Mouse (Mus musculus) heart, embryonic 15.5 days (tissue): ENCODE measurements at regions not wholly inside any gene's neighbourhood (a gene's known extent, or its start where the extent isn't known, plus 50 kb on each side); places are given as distances from the start of the nearest gene placed in this dataset.

ENCODE experiments used
- ATAC-seq: fragments of 200-750 bp; cut with Nextera tagmentation; replicated peaks from 2 replicates; pipeline ENCODE4 v1.8.0; 2017; ENCODE audit warnings: low read depth, moderate TSS enrichment; ENCODE audit not compliant: insufficient number of reproducible peaks, insufficient read depth, low FRiP score
- H3K27ac ChIP-seq: fragments of 300-500 bp; sonication (generic); 2 replicates; pipeline ENCODE4 v1.5.1; 2015; ENCODE audit warnings: mild to moderate bottlenecking, inconsistent platforms
- H3K27me3 ChIP-seq: fragments of 300-500 bp; sonication (generic); 2 replicates; pipeline ENCODE4 v1.6.1; 2015; ENCODE audit warnings: inconsistent platforms
- H3K36me3 ChIP-seq: fragments of 300-500 bp; sonication (generic); 2 replicates; pipeline ENCODE4 v1.6.1; 2015; ENCODE audit warnings: mild to moderate bottlenecking, inconsistent platforms
- H3K4me1 ChIP-seq: fragments of 300-500 bp; sonication (generic); replicated peaks from 2 replicates; pipeline ENCODE4 v1.6.1; 2015; ENCODE audit warnings: inconsistent platforms
- H3K4me2 ChIP-seq: fragments of 300-500 bp; sonication (generic); 2 replicates; pipeline ENCODE4 v1.6.1; 2015; ENCODE audit warnings: inconsistent platforms, mild to moderate bottlenecking, moderate library complexity
- H3K4me3 ChIP-seq: fragments of 300-500 bp; sonication (generic); 2 replicates; pipeline ENCODE4 v1.5.1; 2015; ENCODE audit warnings: mild to moderate bottlenecking, inconsistent platforms
- H3K9ac ChIP-seq: fragments of 300-500 bp; sonication (generic); 2 replicates; pipeline ENCODE4 v1.6.1; 2015; ENCODE audit warnings: mild to moderate bottlenecking, inconsistent platforms
- H3K9me3 ChIP-seq: fragments of 300-500 bp; sonication (generic); replicated peaks from 2 replicates; pipeline ENCODE4 v1.6.1; 2016; ENCODE audit warnings: inconsistent platforms
- WGBS: fragments of 180-500 bp; shearing (Covaris S2); methylation state at CpG from one replicate; pipeline ENCODE4 v1.1.7; 2015; ENCODE audit warnings: mixed read lengths; 5-methylcytosine and 5-hydroxymethylcytosine counted together

GRCm38 (mm10) chr4:47597586-47597985 lies 123.1 kb downstream of the Sec61b start:
- H3K4me1 ChIP-seq = peaks cover 16% of the 10 kb centered on the region

GRCm38 (mm10) chr4:47598216-47598615 lies 123.8 kb downstream of the Sec61b start:
- no peak overlapping the region for H3K4me2 ChIP-seq
- H3K9me3 ChIP-seq = no peaks in the 10 kb centered on the region
- 33% methylated on average over 2 of the region's 2 CpGs for WGBS
- ATAC-seq = no peak
- H3K9ac ChIP-seq = no peak overlapping the region
- no peaks in the 10 kb centered on the region for H3K36me3 ChIP-seq
- no peak overlapping the region for H3K4me3 ChIP-seq
- H3K4me1 ChIP-seq = peaks cover 16% of the 10 kb centered on the region
- H3K27ac ChIP-seq = no peak overlapping the region
- no peaks in the 10 kb centered on the region for H3K27me3 ChIP-seq

More at GRCm38 (mm10) chr4:47597586-47597985, 123.1 kb downstream of the Sec61b start:
- Histone ChIP-seq H3K4me3 (no peak overlapping the region), H3K9me3 (no peaks in the 10 kb centered on the region), H3K36me3 (no peaks in the 10 kb centered on the region), H3K4me2 (no peak overlapping the region), H3K27ac (no peak overlapping the region), H3K27me3 (no peaks in the 10 kb centered on the region), H3K9ac (no peak overlapping the region)
- WGBS = 73% methylated on average over 7 of the region's 7 CpGs
- ATAC-seq = no peak

GRCm38 (mm10) chr4:47601301-47602070 lies 127.0 kb downstream of the Sec61b start:
- no peak for ATAC-seq
- Histone ChIP-seq H3K9me3 (no peaks in the 10 kb centered on the region), H3K27me3 (no peaks in the 10 kb centered on the region), H3K9ac (no peak overlapping the region), H3K4me1 (peaks cover 16% of the 10 kb centered on the region), H3K4me2 (no peak overlapping the region), H3K27ac (no peak overlapping the region), H3K36me3 (no peaks in the 10 kb centered on the region), H3K4me3 (no peak overlapping the region)
- 72% methylated on average over 10 of the region's 10 CpGs for WGBS

DNA sequence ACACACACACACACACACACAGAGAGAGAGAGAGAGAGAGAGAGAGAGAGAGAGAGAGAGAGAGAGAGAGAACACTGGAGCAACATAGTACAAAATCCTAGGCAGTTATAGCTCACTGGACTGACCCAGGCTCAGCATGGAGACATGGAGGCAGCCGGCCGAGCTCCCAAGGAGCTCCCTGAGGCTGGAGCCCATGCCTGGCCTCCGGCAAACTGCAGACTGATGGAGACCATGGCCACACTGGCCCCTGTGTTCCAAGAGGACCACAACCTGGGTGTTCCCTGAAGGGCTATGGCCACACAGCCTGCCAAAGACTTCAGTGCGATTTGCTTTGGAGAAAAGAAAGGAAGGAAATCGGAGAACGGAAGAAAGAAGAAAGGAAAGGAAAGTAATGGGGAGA lies 128.9 kb downstream of the Sec61b start:
- peaks cover 16% of the 10 kb centered on the region for H3K4me1 ChIP-seq
- no peaks in the 10 kb centered on the region for H3K27me3 ChIP-seq
- ATAC-seq = peak; percentile 43; the same call in 1 of the 2 replicates
- H3K4me2 ChIP-seq = peak overlapping the region; percentile 67
- H3K36me3 ChIP-seq = no peaks in the 10 kb centered on the region
- H3K9ac ChIP-seq = peak overlapping the region; percentile 61
- WGBS = 30% methylated on average over 6 of the region's 6 CpGs
- H3K9me3 ChIP-seq = no peaks in the 10 kb centered on the region
- H3K27ac ChIP-seq = peak overlapping the region; percentile 95
- peak overlapping the region; percentile 36 for H3K4me3 ChIP-seq

GRCm38 (mm10) chr4:47603847-47604397 lies 129.5 kb downstream of the Sec61b start:
- peak overlapping the region; percentile 54 for H3K9ac ChIP-seq
- no peaks in the 10 kb centered on the region for H3K36me3 ChIP-seq
- peak overlapping the region; percentile 36 for H3K4me3 ChIP-seq
- ATAC-seq = peak; percentile 93
- H3K9me3 ChIP-seq = no peaks in the 10 kb centered on the region
- 12% methylated on average over 14 of the region's 14 CpGs for WGBS
- peak overlapping the region; percentile 67 for H3K4me2 ChIP-seq
- peaks cover 16% of the 10 kb centered on the region for H3K4me1 ChIP-seq
- peak overlapping the region; percentile 95 for H3K27ac ChIP-seq
- H3K27me3 ChIP-seq = no peaks in the 10 kb centered on the region

- no peak for ATAC-seq
- WGBS = 78% methylated on average over 4 of the region's 4 CpGs
- Histone ChIP-seq H3K27ac (no peak overlapping the region), H3K4me3 (no peak overlapping the region), H3K27me3 (no peaks in the 10 kb centered on the region), H3K4me2 (no peak overlapping the region), H3K36me3 (no peaks in the 10 kb centered on the region), H3K4me1 (peaks cover 19% of the 10 kb centered on the region), H3K9ac (no peak overlapping the region), H3K9me3 (no peaks in the 10 kb centered on the region)
Observed at GRCm38 (mm10) chr4:47605676-47606075, 131.2 kb downstream of the Sec61b start.

DNA sequence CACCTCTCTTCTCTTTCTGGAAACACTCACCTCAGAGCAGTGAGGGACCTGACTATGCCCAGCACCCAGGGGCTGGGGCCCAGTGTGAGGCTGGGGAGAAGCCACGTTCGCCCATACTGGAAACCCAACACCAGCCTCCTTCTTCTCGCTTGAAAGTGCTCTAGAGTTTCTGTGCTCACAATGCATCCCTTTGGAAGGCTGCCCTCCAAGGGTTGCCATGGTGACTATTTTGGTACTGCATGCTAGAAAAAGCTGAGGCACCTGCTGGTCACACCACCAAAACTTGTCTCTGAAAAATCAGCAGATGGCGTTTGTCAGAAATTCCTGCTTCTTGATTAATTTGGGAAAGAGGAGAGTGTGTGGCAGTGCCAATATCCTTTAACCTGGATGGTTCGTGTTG lies 134.2 kb downstream of the Sec61b start:
- Histone ChIP-seq H3K27ac (no peak overlapping the region), H3K4me3 (no peak overlapping the region), H3K4me2 (no peak overlapping the region), H3K9ac (no peak overlapping the region), H3K4me1 (peaks cover 10% of the 10 kb centered on the region), H3K27me3 (no peaks in the 10 kb centered on the region), H3K36me3 (no peaks in the 10 kb centered on the region), H3K9me3 (no peaks in the 10 kb centered on the region)
- whole genome bisulfite sequencing = 71% methylated on average over 5 of the region's 5 CpGs
- ATAC-seq = no peak

DNA sequence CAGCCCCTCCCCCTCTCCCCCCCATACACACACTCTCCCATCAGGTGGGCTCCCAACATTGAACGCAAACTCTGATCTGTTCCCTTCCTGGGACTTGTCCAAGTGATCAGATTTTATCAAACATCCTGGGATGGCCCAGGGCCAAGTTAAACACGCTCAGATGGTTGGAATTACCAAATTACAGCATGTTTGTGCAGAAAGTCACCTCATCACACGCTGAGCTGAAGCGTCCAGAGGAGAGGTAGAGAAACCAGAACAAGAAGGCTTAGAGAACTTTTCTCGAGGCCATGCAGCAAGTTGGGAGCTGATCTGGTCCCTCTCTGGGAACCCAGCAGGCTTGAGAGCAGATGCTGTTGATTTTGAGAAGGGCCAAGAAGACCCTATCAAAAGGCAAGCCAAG lies 136.5 kb downstream of the Sec61b start:
- H3K27ac ChIP-seq = no peak overlapping the region

DNA sequence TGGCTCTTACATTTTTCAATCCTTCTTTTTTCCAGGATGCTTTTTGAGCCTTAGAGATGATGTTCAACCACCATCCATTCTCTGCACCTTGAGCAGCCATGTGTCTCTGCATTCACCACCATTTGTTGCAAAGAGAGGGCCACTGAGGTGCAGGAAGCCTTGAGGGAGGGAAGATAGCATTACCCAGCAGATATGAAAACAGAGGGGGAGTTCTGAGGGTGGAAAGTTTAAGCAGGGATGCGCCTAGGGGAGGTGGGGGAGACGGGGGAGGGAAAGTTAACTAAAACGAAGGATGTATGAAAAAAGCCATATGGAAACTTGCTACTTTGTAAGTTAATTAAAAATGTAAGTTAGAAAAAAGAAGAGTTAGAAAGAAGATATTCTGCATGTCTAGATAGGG lies 142.1 kb downstream of the Sec61b start:
- Histone ChIP-seq H3K27me3 (no peaks in the 10 kb centered on the region), H3K4me3 (no peak overlapping the region), H3K9ac (no peak overlapping the region), H3K4me2 (no peak overlapping the region), H3K4me1 (peaks cover 6% of the 10 kb centered on the region), H3K27ac (no peak overlapping the region), H3K9me3 (no peaks in the 10 kb centered on the region), H3K36me3 (no peaks in the 10 kb centered on the region)
- no peak for ATAC-seq
- 75% methylated on average over 3 of the region's 3 CpGs for WGBS

More for the DNA sequence above, 136.5 kb downstream of the Sec61b start:
- Histone ChIP-seq H3K9me3 (no peaks in the 10 kb centered on the region), H3K27me3 (no peaks in the 10 kb centered on the region), H3K4me2 (no peak overlapping the region), H3K9ac (no peak overlapping the region), H3K4me1 (0 out of 2 replicates have a peak, but pooled peaks cover 3% of the 10 kb centered on the region), H3K36me3 (no peaks in the 10 kb centered on the region), H3K4me3 (no peak overlapping the region)
- WGBS = 67% methylated on average over 5 of the region's 5 CpGs
- ATAC-seq = no peak

DNA sequence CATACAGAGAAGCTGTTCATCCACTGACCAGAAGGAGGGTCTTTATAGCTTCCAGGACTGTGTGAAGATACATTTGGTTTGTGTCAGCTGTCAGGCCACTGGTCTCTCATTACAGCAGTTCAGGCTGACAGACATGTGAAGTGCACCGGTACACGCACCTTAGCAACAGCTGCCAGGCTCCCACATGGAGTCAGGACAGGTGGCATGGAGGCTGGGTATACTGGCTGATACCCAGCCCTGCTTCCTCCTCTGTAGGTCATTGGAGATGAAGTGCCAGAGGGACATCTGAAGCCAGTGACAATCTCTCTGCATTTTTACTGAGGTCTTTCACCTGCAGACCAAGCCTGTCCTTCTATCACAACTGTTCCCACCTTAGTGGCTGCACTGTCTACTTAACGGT lies 146.2 kb downstream of the Sec61b start:
- Histone ChIP-seq H3K36me3 (no peaks in the 10 kb centered on the region), H3K9ac (no peak overlapping the region), H3K9me3 (no peaks in the 10 kb centered on the region), H3K4me1 (peaks cover 6% of the 10 kb centered on the region), H3K4me2 (no peak overlapping the region), H3K4me3 (no peak overlapping the region), H3K27me3 (no peaks in the 10 kb centered on the region), H3K27ac (no peak overlapping the region)
- 61% methylated on average over 3 of the region's 3 CpGs for WGBS
- no peak for ATAC-seq

GRCm38 (mm10) chr4:47622851-47623743 lies 148.6 kb downstream of the Sec61b start:
- Histone ChIP-seq H3K36me3 (no peaks in the 10 kb centered on the region), H3K27ac (no peak overlapping the region), H3K27me3 (no peaks in the 10 kb centered on the region), H3K4me1 (peaks cover 6% of the 10 kb centered on the region), H3K9me3 (no peaks in the 10 kb centered on the region), H3K4me3 (no peak overlapping the region), H3K4me2 (no peak overlapping the region), H3K9ac (no peak overlapping the region)
- 80% methylated on average over 13 of the region's 13 CpGs for WGBS
- no peak for ATAC-seq
